Mouse (Mus musculus): Measurements from ENCODE around the gene Lmf1. TPM values are rescaled to one million over a fixed set of nuclear protein-coding genes. Genes with fewer than 3 reads are reported as not detected.
A peak's percentile ranks its signal among the peaks of the same experiment; 100 is the strongest.

Gene Lmf1
- 17.0 and 18.1 TPM in 2 replicates for polyA plus RNA-seq (2015; fragmentation: Nextera tagmentation; extraction: Ambion mirVana)

GRCm38 (mm10) chr17:25578920-25579319, at the start of gene Lmf1:
Gene Lmf1, plus strand, starts transcription at chr17:25579085.
- no peaks in the 10 kb centered on the region for H3K36me3 ChIP-seq
- H3K27ac ChIP-seq (replicated peaks) = peak within 1 kb of the TSS; percentile 41
- ATAC-seq (replicated peaks) = peak; percentile 96
- H3K9ac ChIP-seq (replicated peaks) = peak within 1 kb of the TSS; percentile 68
- H3K4me2 ChIP-seq (replicated peaks) = peak within 1 kb of the TSS; percentile 80
- peak within 1 kb of the TSS; percentile 70 for H3K4me3 ChIP-seq
- no peaks in the 10 kb centered on the region for H3K27me3 ChIP-seq
- H3K4me1 ChIP-seq = peaks cover 26% of the 10 kb centered on the region
- H3K9me3 ChIP-seq = no peaks in the 10 kb centered on the region
- under 1% methylated on average over 31 of the region's 31 CpGs for WGBS

GRCm38 (mm10) chr17:25530357-25531022, 48.4 kb upstream of the Lmf1 start:
- Histone ChIP-seq H3K4me2 (replicated peaks) (no peak overlapping the region), H3K27me3 (no peaks in the 10 kb centered on the region), H3K4me3 (no peak overlapping the region), H3K36me3 (no peaks in the 10 kb centered on the region), H3K4me1 (0 out of 2 replicates have a peak, but pooled peaks cover 3% of the 10 kb centered on the region), H3K9ac (replicated peaks) (no peak overlapping the region), H3K9me3 (no peaks in the 10 kb centered on the region), H3K27ac (replicated peaks) (no peak overlapping the region)
- 69% methylated on average over 8 of the region's 8 CpGs for WGBS
- no peak for ATAC-seq (replicated peaks)

GRCm38 (mm10) chr17:25538945-25539875, 39.7 kb upstream of the Lmf1 start:
- ATAC-seq (replicated peaks) = peak; percentile 69
- peaks cover 16% of the 10 kb centered on the region for H3K4me1 ChIP-seq

GRCm38 (mm10) chr17:25540731-25541130, 38.2 kb upstream of the Lmf1 start:
- no peak for ATAC-seq (replicated peaks)
- no peak overlapping the region for H3K9ac ChIP-seq (replicated peaks)
- H3K27me3 ChIP-seq = no peaks in the 10 kb centered on the region
- H3K27ac ChIP-seq (replicated peaks) = no peak overlapping the region
- WGBS = 78% methylated on average over 5 of the region's 5 CpGs
- no peaks in the 10 kb centered on the region for H3K36me3 ChIP-seq
- no peaks in the 10 kb centered on the region for H3K9me3 ChIP-seq
- no peak overlapping the region for H3K4me2 ChIP-seq (replicated peaks)
- H3K4me1 ChIP-seq = peaks cover 16% of the 10 kb centered on the region
- H3K4me3 ChIP-seq = no peak overlapping the region

More at GRCm38 (mm10) chr17:25538945-25539875, 39.7 kb upstream of the Lmf1 start:
- H3K27me3 ChIP-seq = no peaks in the 10 kb centered on the region
- 0 out of 2 replicates have a peak overlapping the region, but pooled peaks have one; percentile 9 for H3K9ac ChIP-seq (replicated peaks)
- H3K36me3 ChIP-seq = no peaks in the 10 kb centered on the region
- no peaks in the 10 kb centered on the region for H3K9me3 ChIP-seq
- H3K4me2 ChIP-seq (replicated peaks) = peak overlapping the region; percentile 21
- H3K27ac ChIP-seq (replicated peaks) = peak overlapping the region; percentile 71
- 6% methylated on average over 27 of the region's 27 CpGs for WGBS
- no peak overlapping the region for H3K4me3 ChIP-seq

- Histone ChIP-seq H3K27ac (replicated peaks) (no peak overlapping the region), H3K4me2 (replicated peaks) (no peak overlapping the region), H3K9me3 (no peaks in the 10 kb centered on the region), H3K27me3 (no peaks in the 10 kb centered on the region), H3K4me3 (no peak overlapping the region), H3K36me3 (no peaks in the 10 kb centered on the region), H3K9ac (replicated peaks) (no peak overlapping the region), H3K4me1 (peaks cover 16% of the 10 kb centered on the region)
- ATAC-seq (replicated peaks) = no peak
- WGBS = 95% methylated on average over 4 of the region's 4 CpGs
Observed at GRCm38 (mm10) chr17:25541768-25542167, 37.1 kb upstream of the Lmf1 start.

GRCm38 (mm10) chr17:25547026-25547425, 31.9 kb upstream of the Lmf1 start:
- H3K27ac ChIP-seq (replicated peaks) = no peak overlapping the region
- H3K4me3 ChIP-seq = no peak overlapping the region
- ATAC-seq (replicated peaks) = no peak
- H3K36me3 ChIP-seq = no peaks in the 10 kb centered on the region
- 45% methylated on average over 3 of the region's 3 CpGs for WGBS
- no peaks in the 10 kb centered on the region for H3K9me3 ChIP-seq
- H3K4me2 ChIP-seq (replicated peaks) = no peak overlapping the region
- no peak overlapping the region for H3K9ac ChIP-seq (replicated peaks)
- no peaks in the 10 kb centered on the region for H3K4me1 ChIP-seq
- H3K27me3 ChIP-seq = no peaks in the 10 kb centered on the region

GRCm38 (mm10) chr17:25550020-25550419, 28.9 kb upstream of the Lmf1 start:
- H3K27me3 ChIP-seq = no peaks in the 10 kb centered on the region
- no peaks in the 10 kb centered on the region for H3K9me3 ChIP-seq
- no peak overlapping the region for H3K4me2 ChIP-seq (replicated peaks)
- no peak for ATAC-seq (replicated peaks)
- no peak overlapping the region for H3K27ac ChIP-seq (replicated peaks)
- H3K4me3 ChIP-seq = no peak overlapping the region
- 81% methylated on average over 5 of the region's 5 CpGs for WGBS
- no peaks in the 10 kb centered on the region for H3K4me1 ChIP-seq
- no peaks in the 10 kb centered on the region for H3K36me3 ChIP-seq
- no peak overlapping the region for H3K9ac ChIP-seq (replicated peaks)

GRCm38 (mm10) chr17:25551313-25551712, 27.6 kb upstream of the Lmf1 start:
- H3K4me1 ChIP-seq = peaks cover 7% of the 10 kb centered on the region
- H3K4me2 ChIP-seq (replicated peaks) = no peak overlapping the region
- H3K27ac ChIP-seq (replicated peaks) = no peak overlapping the region
- no peaks in the 10 kb centered on the region for H3K9me3 ChIP-seq
- no peaks in the 10 kb centered on the region for H3K27me3 ChIP-seq
- no peaks in the 10 kb centered on the region for H3K36me3 ChIP-seq
- WGBS = 91% methylated on average over 11 of the region's 11 CpGs
- H3K4me3 ChIP-seq = no peak overlapping the region
- ATAC-seq (replicated peaks) = no peak
- H3K9ac ChIP-seq (replicated peaks) = no peak overlapping the region

GRCm38 (mm10) chr17:25555159-25555558, 23.7 kb upstream of the Lmf1 start:
- no peak overlapping the region for H3K9ac ChIP-seq (replicated peaks)
- no peak overlapping the region for H3K4me3 ChIP-seq
- 71% methylated on average over 3 of the region's 3 CpGs for WGBS
- H3K27me3 ChIP-seq = no peaks in the 10 kb centered on the region
- H3K27ac ChIP-seq (replicated peaks) = peak overlapping the region; percentile 79; the same call in 1 of the 2 replicates
- no peaks in the 10 kb centered on the region for H3K9me3 ChIP-seq
- H3K4me2 ChIP-seq (replicated peaks) = no peak overlapping the region
- no peaks in the 10 kb centered on the region for H3K36me3 ChIP-seq
- H3K4me1 ChIP-seq = peaks cover 29% of the 10 kb centered on the region
- ATAC-seq (replicated peaks) = no peak

GRCm38 (mm10) chr17:25555666-25556629, 22.9 kb upstream of the Lmf1 start:
- Histone ChIP-seq H3K4me2 (replicated peaks) (peak overlapping the region; percentile 63), H3K4me3 (peak overlapping the region; percentile 32), H3K36me3 (no peaks in the 10 kb centered on the region), H3K9me3 (no peaks in the 10 kb centered on the region), H3K27me3 (no peaks in the 10 kb centered on the region), H3K9ac (replicated peaks) (peak overlapping the region; percentile 52), H3K4me1 (peaks cover 36% of the 10 kb centered on the region), H3K27ac (replicated peaks) (peak overlapping the region; percentile 79)
- 6% methylated on average over 29 of the region's 29 CpGs for WGBS
- peak; percentile 65 for ATAC-seq (replicated peaks)

GRCm38 (mm10) chr17:25556630-25557354, 22.1 kb upstream of the Lmf1 start:
- Histone ChIP-seq H3K27me3 (no peaks in the 10 kb centered on the region), H3K27ac (replicated peaks) (peak overlapping the region; percentile 79), H3K4me1 (peaks cover 45% of the 10 kb centered on the region), H3K36me3 (no peaks in the 10 kb centered on the region), H3K9me3 (no peaks in the 10 kb centered on the region), H3K9ac (replicated peaks) (peak overlapping the region; percentile 52), H3K4me3 (peak overlapping the region; percentile 32), H3K4me2 (replicated peaks) (peak overlapping the region; percentile 63)
- peak; percentile 20; the same call in 1 of the 2 replicates for ATAC-seq (replicated peaks)
- 14% methylated on average over 21 of the region's 21 CpGs for whole genome bisulfite sequencing
